Mouse (Mus musculus) lung, embryonic 15.5 days (tissue): Measurements from ENCODE around the gene Gm49387. TPM values are rescaled to one million over a fixed set of nuclear protein-coding genes. Genes with fewer than 3 reads are reported as not detected.

Source experiments
- ATAC-seq: fragments of 200-750 bp; cut with Nextera tagmentation; 2 replicates; pipeline ENCODE4 v1.8.0; 2017; ENCODE audit warnings: moderate number of reproducible peaks, borderline replicate concordance; ENCODE audit not compliant: low FRiP score, low TSS enrichment; ENCODE audit errors: extremely low read depth
- H3K27ac ChIP-seq: fragments of 300-500 bp; sonication (generic); 2 replicates; pipeline ENCODE4 v1.5.1; 2015; ENCODE audit warnings: moderate library complexity, mild to moderate bottlenecking, inconsistent platforms
- H3K27me3 ChIP-seq: fragments of 300-500 bp; sonication (generic); 2 replicates; pipeline ENCODE4 v1.6.1; 2015; ENCODE audit warnings: inconsistent platforms
- H3K36me3 ChIP-seq: fragments of 300-500 bp; sonication (generic); 2 replicates; pipeline ENCODE4 v1.6.1; 2015; ENCODE audit warnings: inconsistent platforms
- H3K4me1 ChIP-seq: fragments of 300-500 bp; sonication (generic); 2 replicates; pipeline ENCODE4 v1.6.1; 2015; ENCODE audit warnings: inconsistent platforms
- H3K4me2 ChIP-seq: fragments of 300-500 bp; sonication (generic); 2 replicates; pipeline ENCODE4 v1.6.1; 2015; ENCODE audit warnings: inconsistent platforms, mild to moderate bottlenecking, moderate library complexity
- H3K4me3 ChIP-seq: fragments of 300-500 bp; sonication (generic); 2 replicates; pipeline ENCODE4 v1.5.1; 2015; ENCODE audit warnings: mild to moderate bottlenecking, inconsistent platforms
- H3K9ac ChIP-seq: fragments of 300-500 bp; sonication (generic); 2 replicates; pipeline ENCODE4 v1.6.1; 2015; ENCODE audit warnings: inconsistent platforms
- H3K9me3 ChIP-seq: fragments of 300-500 bp; sonication (generic); 2 replicates; pipeline ENCODE4 v1.6.1; 2016; ENCODE audit warnings: inconsistent platforms
- WGBS: fragments of 180-500 bp; shearing (Covaris S2); methylation state at CpG from one replicate; pipeline ENCODE4 v1.1.7; 2015; 5-methylcytosine and 5-hydroxymethylcytosine counted together
- polyA plus RNA-seq: library from polyadenylated mRNA; unstranded; fragments of >200 nt; fragmentation: Nextera tagmentation; extraction: Ambion mirVana; gene quantifications from 2 replicates; pipeline ENCODE4 v1.2.1, GENCODE M21; 2015

The Gm49387 gene
- polyA plus RNA-seq, 1 experiment from 2014 or later: 2.5 TPM

GRCm38 (mm10) chr14:31577966-31578735 lies 62.5 kb downstream of the Gm49387 start:
- Histone ChIP-seq H3K9me3 (no peaks in the 10 kb centered on the region), H3K4me2 (no peak overlapping the region), H3K4me3 (no peak overlapping the region), H3K27ac (no peak overlapping the region), H3K36me3 (no peaks in the 10 kb centered on the region), H3K4me1 (0 out of 2 replicates have a peak, but pooled peaks cover 1% of the 10 kb centered on the region), H3K27me3 (no peaks in the 10 kb centered on the region), H3K9ac (no peak overlapping the region)
- 42% methylated on average over 9 of the region's 9 CpGs for whole genome bisulfite sequencing
- no peak for ATAC-seq

GRCm38 (mm10) chr14:31576846-31577697 lies 63.6 kb downstream of the Gm49387 start:
- Histone ChIP-seq H3K27me3 (no peaks in the 10 kb centered on the region), H3K4me3 (no peak overlapping the region), H3K9me3 (no peaks in the 10 kb centered on the region), H3K36me3 (no peaks in the 10 kb centered on the region), H3K4me2 (no peak overlapping the region), H3K9ac (no peak overlapping the region), H3K27ac (no peak overlapping the region), H3K4me1 (0 out of 2 replicates have a peak, but pooled peaks cover 7% of the 10 kb centered on the region)
- ATAC-seq: no peak
- WGBS: 36% methylated on average over 10 of the region's 10 CpGs

- H3K9me3 ChIP-seq: no peaks in the 10 kb centered on the region
- H3K27ac ChIP-seq: no peak overlapping the region
- no peak overlapping the region for H3K9ac ChIP-seq
- H3K4me3 ChIP-seq: no peak overlapping the region
- no peak for ATAC-seq
- 74% methylated on average over 9 of the region's 9 CpGs for WGBS
- H3K36me3 ChIP-seq: no peaks in the 10 kb centered on the region
- 0 out of 2 replicates have a peak, but pooled peaks cover 4% of the 10 kb centered on the region for H3K27me3 ChIP-seq
- no peak overlapping the region for H3K4me2 ChIP-seq
- 0 out of 2 replicates have a peak, but pooled peaks cover 7% of the 10 kb centered on the region for H3K4me1 ChIP-seq
Observed at GRCm38 (mm10) chr14:31575866-31576265, 64.8 kb downstream of the Gm49387 start.

- H3K4me3 ChIP-seq: no peak overlapping the region
- no peak overlapping the region for H3K4me2 ChIP-seq
- 0 out of 2 replicates have a peak, but pooled peaks cover 4% of the 10 kb centered on the region for H3K27me3 ChIP-seq
- H3K9ac ChIP-seq: no peak overlapping the region
- no peak for ATAC-seq
- 0 out of 2 replicates have a peak, but pooled peaks cover 7% of the 10 kb centered on the region for H3K4me1 ChIP-seq
- no peak overlapping the region for H3K27ac ChIP-seq
- H3K36me3 ChIP-seq: no peaks in the 10 kb centered on the region
- H3K9me3 ChIP-seq: no peaks in the 10 kb centered on the region
- WGBS: 86% methylated on average over 18 of the region's 18 CpGs
Observed at GRCm38 (mm10) chr14:31574903-31575665, 65.6 kb downstream of the Gm49387 start.

- H3K4me1 ChIP-seq: peaks cover 19% of the 10 kb centered on the region; the same call in 1 of the 2 replicates
Observed at GRCm38 (mm10) chr14:31572561-31573175, 68.0 kb downstream of the Gm49387 start.

GRCm38 (mm10) chr14:31571419-31571818 lies 69.3 kb downstream of the Gm49387 start:
- Histone ChIP-seq H3K4me2 (no peak overlapping the region), H3K9ac (no peak overlapping the region), H3K4me1 (peaks cover 19% of the 10 kb centered on the region; the same call in 1 of the 2 replicates), H3K27ac (no peak overlapping the region), H3K4me3 (no peak overlapping the region), H3K36me3 (no peaks in the 10 kb centered on the region), H3K27me3 (0 out of 2 replicates have a peak, but pooled peaks cover 4% of the 10 kb centered on the region), H3K9me3 (no peaks in the 10 kb centered on the region)
- no peak for ATAC-seq
- WGBS: 88% methylated on average over 5 of the region's 5 CpGs

More at GRCm38 (mm10) chr14:31572561-31573175, 68.0 kb downstream of the Gm49387 start:
- no peaks in the 10 kb centered on the region for H3K36me3 ChIP-seq
- 38% methylated on average over 9 of the region's 9 CpGs for WGBS
- 0 out of 2 replicates have a peak, but pooled peaks cover 4% of the 10 kb centered on the region for H3K27me3 ChIP-seq
- H3K9me3 ChIP-seq: no peaks in the 10 kb centered on the region
- no peak overlapping the region for H3K9ac ChIP-seq
- no peak overlapping the region for H3K27ac ChIP-seq
- no peak overlapping the region for H3K4me3 ChIP-seq
- no peak overlapping the region for H3K4me2 ChIP-seq
- ATAC-seq: no peak

GRCm38 (mm10) chr14:31570131-31570951 lies 70.3 kb downstream of the Gm49387 start:
- 0 out of 2 replicates have a peak, but pooled peaks cover 4% of the 10 kb centered on the region for H3K27me3 ChIP-seq
- no peak for ATAC-seq
- no peaks in the 10 kb centered on the region for H3K9me3 ChIP-seq
- H3K4me3 ChIP-seq: no peak overlapping the region
- H3K9ac ChIP-seq: no peak overlapping the region
- H3K36me3 ChIP-seq: no peaks in the 10 kb centered on the region
- H3K27ac ChIP-seq: no peak overlapping the region
- 49% methylated on average over 6 of the region's 6 CpGs for WGBS
- no peak overlapping the region for H3K4me2 ChIP-seq
- peaks cover 22% of the 10 kb centered on the region for H3K4me1 ChIP-seq

GRCm38 (mm10) chr14:31569151-31569631 lies 71.5 kb downstream of the Gm49387 start:
- no peak overlapping the region for H3K4me2 ChIP-seq

GRCm38 (mm10) chr14:31565478-31566212 lies 75.0 kb downstream of the Gm49387 start:
- Histone ChIP-seq H3K27ac (no peak overlapping the region), H3K27me3 (no peaks in the 10 kb centered on the region), H3K4me3 (no peak overlapping the region), H3K36me3 (no peaks in the 10 kb centered on the region), H3K4me2 (no peak overlapping the region), H3K9ac (no peak overlapping the region), H3K4me1 (peaks cover 32% of the 10 kb centered on the region), H3K9me3 (no peaks in the 10 kb centered on the region)
- 36% methylated on average over 9 of the region's 9 CpGs for WGBS
- no peak for ATAC-seq

More at GRCm38 (mm10) chr14:31569151-31569631, 71.5 kb downstream of the Gm49387 start:
- Histone ChIP-seq H3K27ac (no peak overlapping the region), H3K9ac (no peak overlapping the region), H3K4me3 (no peak overlapping the region), H3K36me3 (no peaks in the 10 kb centered on the region), H3K4me1 (peaks cover 34% of the 10 kb centered on the region), H3K9me3 (no peaks in the 10 kb centered on the region), H3K27me3 (0 out of 2 replicates have a peak, but pooled peaks cover 4% of the 10 kb centered on the region)
- WGBS: 44% methylated on average over 7 of the region's 7 CpGs
- no peak for ATAC-seq
